Mouse (Mus musculus): Measurements from ENCODE around the gene Dnah11.

DNA sequence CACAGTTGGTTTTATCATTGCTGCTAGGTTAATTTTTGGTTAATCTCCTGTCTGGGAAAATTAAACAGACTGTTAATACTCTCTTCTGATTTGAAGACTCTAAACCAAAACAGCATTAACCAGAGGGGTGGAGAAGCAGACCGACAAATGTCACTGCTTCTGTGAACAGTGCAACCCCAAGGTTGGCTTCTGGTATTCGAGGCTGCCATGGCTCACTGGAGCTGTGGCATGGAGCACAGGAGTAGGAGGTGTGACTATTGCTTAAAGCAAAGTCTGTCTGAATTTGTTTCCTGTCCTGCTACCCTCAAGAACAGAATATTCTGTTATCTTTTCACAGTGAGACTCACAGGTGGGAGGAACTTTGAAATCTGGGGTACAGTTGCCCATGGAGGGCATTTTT lies 260.6 kb downstream of the Dnah11 start:
- TF ChIP-seq CTCF (conservative IDR thresholded peaks at IDR 0.05; ENCODE audit: insufficient read depth, insufficient read length, low read depth, low read length) (no peak), POLR2A (IDR thresholded peaks at IDR 0.05; ENCODE audit: low read depth, low read length) (no peak)
